ENCODE assay signal across 8 mouse cellular contexts in genomic region chr1:189867497-189867896, GRCm38 (mm10). TPM values are rescaled to one million over a fixed set of nuclear protein-coding genes. Genes with fewer than 3 reads are reported as not detected.
DNase-seq lines count a peak whose midpoint lies in the region; ATAC-seq lines count a peak whose summit lies in the region.

No protein-coding gene starts in this region.

- H3K27me3 ChIP-seq in heart, embryonic 13.5 days (replicated peaks): no peaks in the 10 kb centered on the region
- no peaks in the 10 kb centered on the region for H3K27me3 ChIP-seq in stomach, embryonic 16.5 days (ENCODE audit: control insufficient read depth, insufficient read depth, low read length)
- H3K27me3 ChIP-seq in neural tube, embryonic 15.5 days (replicated peaks): no peaks in the 10 kb centered on the region

- peak overlapping the region; percentile 16; the same call in 1 of the 2 replicates for H3K4me3 ChIP-seq in heart, embryonic 13.5 days
- no peak overlapping the region for H3K4me3 ChIP-seq in stomach, embryonic 16.5 days (replicated peaks; ENCODE audit: low read length)
- H3K4me3 ChIP-seq in neural tube, embryonic 15.5 days (replicated peaks): no peak overlapping the region

- peak overlapping the region; percentile 62 for H3K9ac ChIP-seq in heart, embryonic 13.5 days
- no peak overlapping the region for H3K9ac ChIP-seq in stomach, embryonic 16.5 days (ENCODE audit: low read length)
- H3K9ac ChIP-seq in neural tube, embryonic 15.5 days (replicated peaks): no peak overlapping the region

- H3K4me1 ChIP-seq in heart, embryonic 13.5 days: peaks cover 32% of the 10 kb centered on the region
- peaks cover 18% of the 10 kb centered on the region for H3K4me1 ChIP-seq in stomach, embryonic 16.5 days (ENCODE audit: control insufficient read depth, insufficient read depth, low read length)
- H3K4me1 ChIP-seq in neural tube, embryonic 15.5 days: peaks cover 23% of the 10 kb centered on the region

- no peaks in the 10 kb centered on the region for H3K9me3 ChIP-seq in heart, embryonic 13.5 days
- H3K9me3 ChIP-seq in stomach, embryonic 16.5 days (replicated peaks; ENCODE audit: control insufficient read depth, low read length): no peaks in the 10 kb centered on the region
- H3K9me3 ChIP-seq in neural tube, embryonic 15.5 days (replicated peaks): no peaks in the 10 kb centered on the region

- peak; percentile 62 for ATAC-seq in heart, embryonic 13.5 days (ENCODE audit: extremely low read depth, insufficient number of reproducible peaks, low FRiP score, low TSS enrichment)
- ATAC-seq in stomach, embryonic 16.5 days (ENCODE audit: insufficient read depth, low FRiP score): peak; percentile 91
- ATAC-seq in neural tube, embryonic 15.5 days (ENCODE audit: low FRiP score): no peak

- peak; percentile 58 for DNase-seq in ovary, postnatal 36 days (ENCODE audit: low spot score)
- no peak for DNase-seq in ovary, postnatal 14 days (ENCODE audit: low spot score)
- peak; percentile 56 to 66 for DNase-seq in kidney, postnatal 4 days
- DNase-seq in cerebellum, postnatal 10 days: no peak
- no peak for DNase-seq in gastrocnemius, adult 8-10 months (ENCODE audit: low spot score in 2 of 2)

- WGBS in heart, embryonic 13.5 days: 6% methylated on average over 9 of the region's 9 CpGs
- WGBS in stomach, embryonic 16.5 days: 25% methylated on average over 9 of the region's 9 CpGs
- 69% methylated on average over 9 of the region's 9 CpGs for WGBS in neural tube, embryonic 15.5 days

- peak overlapping the region; percentile 54 for H3K4me2 ChIP-seq in heart, embryonic 13.5 days
- H3K4me2 ChIP-seq in stomach, embryonic 16.5 days (ENCODE audit: low read depth, low read length): peak overlapping the region; percentile 3; the same call in 1 of the 2 replicates
- H3K4me2 ChIP-seq in neural tube, embryonic 15.5 days: no peak overlapping the region

- peak overlapping the region; percentile 97 for H3K27ac ChIP-seq in heart, embryonic 13.5 days (replicated peaks)
- peak overlapping the region; percentile 75 for H3K27ac ChIP-seq in stomach, embryonic 16.5 days (ENCODE audit: low read length)
- no peak overlapping the region for H3K27ac ChIP-seq in neural tube, embryonic 15.5 days (replicated peaks)

- H3K36me3 ChIP-seq in heart, embryonic 13.5 days: peaks cover 67% of the 10 kb centered on the region
- peaks cover 16% of the 10 kb centered on the region for H3K36me3 ChIP-seq in stomach, embryonic 16.5 days (ENCODE audit: control insufficient read depth, insufficient read depth, low read length)
- H3K36me3 ChIP-seq in neural tube, embryonic 15.5 days: no peaks in the 10 kb centered on the region

RNA-seq across cellular contexts. Expression of gene Smyd2, which starts 54.7 kb away (rescaled TPM):
- polyA plus RNA-seq in heart, embryonic 13.5 days (2015; fragmentation: Nextera tagmentation; extraction: Ambion mirVana): 187 and 209 TPM in 2 replicates
- 79.8 and 89.3 TPM in 2 replicates for polyA plus RNA-seq in stomach, embryonic 16.5 days (2015; fragmentation: Nextera tagmentation; extraction: Ambion mirVana)
- polyA plus RNA-seq in neural tube, embryonic 15.5 days (2015; fragmentation: Nextera tagmentation; extraction: Ambion mirVana): 92.6 and 94.7 TPM in 2 replicates
- 100 to 1,000 TPM; 322 to 345 (median 328) TPM for total RNA-seq in gastrocnemius, adult 8-10 months (2022)

Comparison
In these comparisons a context has a peak if more than half of its experiments do, and no peak if none do; other contexts are left out.
1. DNase-seq: peak in ovary, postnatal 36 days (single experiment) and kidney, postnatal 4 days (2 of 2); none in ovary, postnatal 14 days (single experiment), cerebellum, postnatal 10 days (0 of 2) and gastrocnemius, adult 8-10 months (0 of 2).